Mouse (Mus musculus) limb, embryonic 14.5 days (tissue): ENCODE measurements around the gene Itln1. TPM values are rescaled to one million over a fixed set of nuclear protein-coding genes. Genes with fewer than 3 reads are reported as not detected.
A peak's percentile ranks its signal among the peaks of the same experiment; 100 is the strongest.

Experiments used
- ATAC-seq: fragments of 200-750 bp; cut with Nextera tagmentation; 2 replicates; pipeline ENCODE4 v1.8.0; 2017; ENCODE audit warnings: low read depth, moderate number of reproducible peaks, moderate TSS enrichment; ENCODE audit not compliant: low FRiP score
- DNase-seq: peaks from one replicate; pipeline ENCODE4 v3.0.0-alpha.2; 2015; ENCODE audit warnings: low spot score
- H3K27ac ChIP-seq: fragments of 300-500 bp; sonication (generic); replicated peaks from 2 replicates; pipeline ENCODE4 v1.5.1; 2014; ENCODE audit warnings: low read depth, mild to moderate bottlenecking, low read length, moderate library complexity, mixed read lengths
- H3K27me3 ChIP-seq: fragments of 300-500 bp; sonication (generic); 2 replicates; pipeline ENCODE4 v1.6.1; 2014; ENCODE audit warnings: low read length, mixed read lengths; ENCODE audit not compliant: control insufficient read depth, insufficient read depth
- H3K36me3 ChIP-seq: fragments of 300-500 bp; sonication (generic); 2 replicates; pipeline ENCODE4 v1.6.1; 2014; ENCODE audit warnings: mild to moderate bottlenecking, low read length, moderate library complexity, mixed read lengths; ENCODE audit not compliant: control insufficient read depth, insufficient read depth
- H3K4me1 ChIP-seq: fragments of 300-500 bp; sonication (generic); 2 replicates; pipeline ENCODE4 v1.6.1; 2014; ENCODE audit warnings: antibody characterized with exemption, low read length, mixed read lengths; ENCODE audit not compliant: control insufficient read depth, insufficient read depth
- H3K4me2 ChIP-seq: fragments of 300-500 bp; sonication (generic); replicated peaks from 2 replicates; pipeline ENCODE4 v1.6.1; 2014; ENCODE audit warnings: low read depth, mild to moderate bottlenecking, low read length, moderate library complexity; ENCODE audit not compliant: severe bottlenecking
- H3K4me3 ChIP-seq: fragments of 300-500 bp; sonication (generic); replicated peaks from 2 replicates; pipeline ENCODE4 v1.5.1; 2014; ENCODE audit warnings: low read length
- H3K9ac ChIP-seq: fragments of 300-500 bp; sonication (generic); 2 replicates; pipeline ENCODE4 v1.6.1; 2014; ENCODE audit warnings: mild to moderate bottlenecking, low read depth, low read length, moderate library complexity; ENCODE audit not compliant: severe bottlenecking
- H3K9me3 ChIP-seq: fragments of 300-500 bp; sonication (generic); 2 replicates; pipeline ENCODE4 v1.6.1; 2016; ENCODE audit warnings: low read length; ENCODE audit not compliant: control insufficient read depth
- POLR2A ChIP-seq: fragments of 200-500 bp; IDR thresholded peaks from 2 replicates; pipeline ENCODE4 v1.8.0; 2012; ENCODE audit warnings: inconsistent platforms, mild to moderate bottlenecking, moderate library complexity, borderline replicate concordance; ENCODE audit not compliant: insufficient read depth, insufficient read length; ENCODE audit errors: extremely low read depth
- WGBS: fragments of 180-500 bp; shearing (Covaris S2); extraction: QIAGEN DNeasy Blood & Tissue Kit; methylation state at CpG from one replicate; pipeline ENCODE4 v1.1.7; 2014; 5-methylcytosine and 5-hydroxymethylcytosine counted together
- polyA plus RNA-seq, 2 experiments: library from polyadenylated mRNA; depleted of rRNA in 1 of 2; stranded (reverse) in 1 of 2; unstranded in 1 of 2; fragments of >200 nt; fragmentation: Nextera tagmentation in 1 of 2; extraction: Ambion mirVana in 1 of 2; gene quantifications; 2 replicates each; pipeline versions ENCODE4 v1.2.1 to v1.2.3; 2012 to 2014

Itln1 gene
- polyA plus RNA-seq, 2 experiments, result 0.05 TPM; not detected in 1

GRCm38 (mm10) chr1:171494241-171494640 lies 40.9 kb downstream of the Itln1 start:
- no peak overlapping the region for H3K4me3 ChIP-seq
- no peak overlapping the region for H3K4me2 ChIP-seq
- ATAC-seq (no peak), DNase-seq (no peak)
- H3K36me3 ChIP-seq, result no peaks in the 10 kb centered on the region
- no peaks in the 10 kb centered on the region for H3K27me3 ChIP-seq
- H3K9me3 ChIP-seq, result peaks cover 11% of the 10 kb centered on the region; the same call in 1 of the 2 replicates
- H3K27ac ChIP-seq, result no peak overlapping the region
- TF ChIP-seq POLR2A, result no peak
- WGBS, result 84% methylated on average over 13 of the region's 13 CpGs
- no peaks in the 10 kb centered on the region for H3K4me1 ChIP-seq
- H3K9ac ChIP-seq, result no peak overlapping the region

- 58% methylated on average over 2 of the region's 2 CpGs for WGBS
- Histone ChIP-seq H3K9me3 (peaks cover 8% of the 10 kb centered on the region; the same call in 1 of the 2 replicates), H3K4me1 (no peaks in the 10 kb centered on the region), H3K36me3 (no peaks in the 10 kb centered on the region), H3K9ac (no peak overlapping the region), H3K27me3 (no peaks in the 10 kb centered on the region), H3K27ac (no peak overlapping the region), H3K4me3 (no peak overlapping the region), H3K4me2 (no peak overlapping the region)
- DNase-seq, result peak; percentile 45
- TF ChIP-seq POLR2A, result no peak
- ATAC-seq, result no peak
These were observed 56.1 kb downstream of the Itln1 start for GRCm38 (mm10) chr1:171478968-171479367.

GRCm38 (mm10) chr1:171477758-171478545 lies 57.1 kb downstream of the Itln1 start:
- DNase-seq (peak; percentile 28), ATAC-seq (peak; percentile 23; the same call in 1 of the 2 replicates)

GRCm38 (mm10) chr1:171477123-171477522 lies 58.0 kb downstream of the Itln1 start:
- Histone ChIP-seq H3K9ac (no peak overlapping the region), H3K4me2 (no peak overlapping the region), H3K27ac (no peak overlapping the region), H3K9me3 (0 out of 2 replicates have a peak, but pooled peaks cover under 1% of the 10 kb centered on the region), H3K4me1 (no peaks in the 10 kb centered on the region), H3K27me3 (no peaks in the 10 kb centered on the region), H3K36me3 (no peaks in the 10 kb centered on the region), H3K4me3 (no peak overlapping the region)
- DNase-seq (no peak), ATAC-seq (no peak)
- TF ChIP-seq POLR2A, result no peak
- WGBS, result 69% methylated on average over 8 of the region's 8 CpGs

More at GRCm38 (mm10) chr1:171477758-171478545, 57.1 kb downstream of the Itln1 start:
- WGBS, result 61% methylated on average over 27 of the region's 27 CpGs
- peak overlapping the region; percentile 29; the same call in 1 of the 2 replicates for H3K4me2 ChIP-seq
- H3K36me3 ChIP-seq, result no peaks in the 10 kb centered on the region
- H3K4me1 ChIP-seq, result no peaks in the 10 kb centered on the region
- H3K4me3 ChIP-seq, result peak overlapping the region; percentile 20
- no peaks in the 10 kb centered on the region for H3K27me3 ChIP-seq
- peaks cover 6% of the 10 kb centered on the region; the same call in 1 of the 2 replicates for H3K9me3 ChIP-seq
- TF ChIP-seq POLR2A, result no peak
- H3K9ac ChIP-seq, result no peak overlapping the region; the same call in 1 of the 2 replicates
- H3K27ac ChIP-seq, result peak overlapping the region; percentile 58; the same call in 1 of the 2 replicates

GRCm38 (mm10) chr1:171473920-171474640 lies 61.0 kb downstream of the Itln1 start:
- no peaks in the 10 kb centered on the region for H3K36me3 ChIP-seq
- TF ChIP-seq POLR2A, result no peak
- ATAC-seq, result no peak
- H3K4me1 ChIP-seq, result no peaks in the 10 kb centered on the region
- H3K9me3 ChIP-seq, result no peaks in the 10 kb centered on the region
- H3K4me2 ChIP-seq, result no peak overlapping the region
- no peak for DNase-seq
- no peak overlapping the region for H3K9ac ChIP-seq
- H3K4me3 ChIP-seq, result no peak overlapping the region
- WGBS, result 63% methylated on average over 9 of the region's 9 CpGs
- H3K27ac ChIP-seq, result no peak overlapping the region
- H3K27me3 ChIP-seq, result no peaks in the 10 kb centered on the region
